Mouse (Mus musculus): ENCODE measurements around the gene Map6d1. TPM values are rescaled to one million over a fixed set of nuclear protein-coding genes. Genes with fewer than 3 reads are reported as not detected.

Gene Map6d1
- polyA plus RNA-seq, 1 experiment = 0.02 TPM

DNA sequence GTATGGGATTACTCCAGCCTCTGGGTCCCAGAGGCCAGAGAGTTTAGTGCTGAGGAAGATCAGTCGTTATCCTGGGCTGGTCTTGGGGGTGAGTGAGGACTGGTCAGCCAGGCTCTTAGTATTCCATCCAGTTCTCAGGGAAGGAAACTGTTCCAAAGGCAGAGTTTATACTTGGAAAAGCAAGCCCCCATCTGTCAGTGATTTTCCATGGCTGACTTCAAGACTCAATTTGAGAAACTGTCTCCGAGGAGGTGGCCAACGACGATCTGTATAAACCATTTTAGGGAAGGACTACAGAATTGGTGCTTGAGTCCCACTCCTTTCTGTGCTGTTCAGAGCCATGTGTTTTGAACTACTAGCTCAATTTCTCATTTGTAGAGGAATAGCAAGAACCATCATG lies 2.5 kb downstream of the Map6d1 start:
- no peaks in the 10 kb centered on the region for H3K36me3 ChIP-seq (ENCODE audit: control insufficient read depth)
- peaks cover 40% of the 10 kb centered on the region for H3K27me3 ChIP-seq (ENCODE audit: control insufficient read depth)
- peaks cover 1% of the 10 kb centered on the region; the same call in 1 of the 2 replicates for H3K4me1 ChIP-seq (ENCODE audit: control insufficient read depth)
- H3K4me3 ChIP-seq (replicated peaks) = no peak overlapping the region
- H3K9me3 ChIP-seq (ENCODE audit: control insufficient read depth, low read length) = no peaks in the 10 kb centered on the region
- TF ChIP-seq TAL1 (IDR thresholded peaks at IDR 0.05; ENCODE audit: low read length) (no peak), GATA1 (IDR thresholded peaks at IDR 0.05; ENCODE audit: low read length) (no peak)

DNA sequence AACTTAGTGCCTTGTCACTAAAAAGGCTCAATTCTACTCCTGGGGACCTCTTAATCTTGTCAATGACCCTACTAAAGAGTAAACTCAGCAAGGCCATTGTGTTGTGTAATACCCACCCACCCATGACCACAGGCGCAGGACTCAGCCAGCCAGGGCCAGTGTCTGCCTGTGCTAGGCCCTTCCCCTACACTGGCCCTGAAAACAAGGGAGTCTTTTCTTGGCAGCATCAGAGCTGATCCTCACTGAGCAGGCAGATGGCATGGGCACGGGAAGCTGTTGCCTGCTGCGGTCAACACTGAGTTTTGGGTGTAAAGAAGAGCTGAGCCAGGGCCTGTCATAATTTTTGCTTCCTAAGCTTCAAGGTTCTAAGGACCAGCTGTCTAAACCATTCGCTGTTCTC lies 3.7 kb downstream of the Map6d1 start:
- H3K27me3 ChIP-seq (ENCODE audit: control insufficient read depth) = peaks cover 37% of the 10 kb centered on the region
- H3K36me3 ChIP-seq (ENCODE audit: control insufficient read depth) = peaks cover 2% of the 10 kb centered on the region; the same call in 1 of the 2 replicates
- H3K4me1 ChIP-seq (ENCODE audit: control insufficient read depth) = peaks cover 1% of the 10 kb centered on the region; the same call in 1 of the 2 replicates
- H3K4me3 ChIP-seq (replicated peaks) = no peak overlapping the region
- H3K9me3 ChIP-seq (ENCODE audit: control insufficient read depth, low read length) = no peaks in the 10 kb centered on the region
- TF ChIP-seq TAL1 (IDR thresholded peaks at IDR 0.05; ENCODE audit: low read length) = no peak
- no peak for TF ChIP-seq GATA1 (IDR thresholded peaks at IDR 0.05; ENCODE audit: low read length)

- H3K27me3 ChIP-seq (ENCODE audit: control insufficient read depth) = peaks cover 6% of the 10 kb centered on the region
Measured at GRCm38 (mm10) chr16:20234406-20234805, 6.8 kb downstream of the Map6d1 start.

GRCm38 (mm10) chr16:20228167-20228566 lies 13.0 kb downstream of the Map6d1 start:
- H3K4me3 ChIP-seq (replicated peaks) = no peak overlapping the region
- H3K27me3 ChIP-seq (ENCODE audit: control insufficient read depth) = no peaks in the 10 kb centered on the region
- peaks cover 56% of the 10 kb centered on the region for H3K36me3 ChIP-seq (ENCODE audit: control insufficient read depth)
- TF ChIP-seq TAL1 (IDR thresholded peaks at IDR 0.05; ENCODE audit: low read length) (no peak), GATA1 (IDR thresholded peaks at IDR 0.05; ENCODE audit: low read length) (no peak)
- H3K9me3 ChIP-seq (ENCODE audit: control insufficient read depth, low read length) = no peaks in the 10 kb centered on the region
- no peaks in the 10 kb centered on the region for H3K4me1 ChIP-seq (ENCODE audit: control insufficient read depth)

More at GRCm38 (mm10) chr16:20234406-20234805, 6.8 kb downstream of the Map6d1 start:
- TF ChIP-seq TAL1 (IDR thresholded peaks at IDR 0.05; ENCODE audit: low read length) (no peak), GATA1 (IDR thresholded peaks at IDR 0.05; ENCODE audit: low read length) (no peak)
- H3K9me3 ChIP-seq (ENCODE audit: control insufficient read depth, low read length) = no peaks in the 10 kb centered on the region
- no peaks in the 10 kb centered on the region for H3K4me1 ChIP-seq (ENCODE audit: control insufficient read depth)
- H3K4me3 ChIP-seq (replicated peaks) = no peak overlapping the region
- peaks cover 21% of the 10 kb centered on the region for H3K36me3 ChIP-seq (ENCODE audit: control insufficient read depth)

GRCm38 (mm10) chr16:20227504-20227903 lies 13.7 kb downstream of the Map6d1 start:
- Histone ChIP-seq H3K4me1 (ENCODE audit: control insufficient read depth) (no peaks in the 10 kb centered on the region), H3K36me3 (ENCODE audit: control insufficient read depth) (peaks cover 61% of the 10 kb centered on the region), H3K4me3 (replicated peaks) (no peak overlapping the region), H3K27me3 (ENCODE audit: control insufficient read depth) (no peaks in the 10 kb centered on the region), H3K9me3 (ENCODE audit: control insufficient read depth, low read length) (no peaks in the 10 kb centered on the region)
- TF ChIP-seq GATA1 (IDR thresholded peaks at IDR 0.05; ENCODE audit: low read length) = no peak
- TF ChIP-seq TAL1 (IDR thresholded peaks at IDR 0.05; ENCODE audit: low read length) = no peak

- no peaks in the 10 kb centered on the region for H3K4me1 ChIP-seq (ENCODE audit: control insufficient read depth)
- H3K9me3 ChIP-seq (ENCODE audit: control insufficient read depth, low read length) = no peaks in the 10 kb centered on the region
- TF ChIP-seq GATA1 (IDR thresholded peaks at IDR 0.05; ENCODE audit: low read length) (no peak), TAL1 (IDR thresholded peaks at IDR 0.05; ENCODE audit: low read length) (no peak)
- no peak overlapping the region for H3K4me3 ChIP-seq (replicated peaks)
- no peaks in the 10 kb centered on the region for H3K27me3 ChIP-seq (ENCODE audit: control insufficient read depth)
- H3K36me3 ChIP-seq (ENCODE audit: control insufficient read depth) = peaks cover 69% of the 10 kb centered on the region
Measured at GRCm38 (mm10) chr16:20226676-20227075, 14.5 kb downstream of the Map6d1 start.

GRCm38 (mm10) chr16:20222726-20223125 lies 18.4 kb downstream of the Map6d1 start:
- Histone ChIP-seq H3K9me3 (ENCODE audit: control insufficient read depth, low read length) (no peaks in the 10 kb centered on the region), H3K4me1 (ENCODE audit: control insufficient read depth) (no peaks in the 10 kb centered on the region), H3K36me3 (ENCODE audit: control insufficient read depth) (peaks cover 65% of the 10 kb centered on the region), H3K4me3 (replicated peaks) (no peak overlapping the region), H3K27me3 (ENCODE audit: control insufficient read depth) (no peaks in the 10 kb centered on the region)
- no peak for TF ChIP-seq GATA1 (IDR thresholded peaks at IDR 0.05; ENCODE audit: low read length)

DNA sequence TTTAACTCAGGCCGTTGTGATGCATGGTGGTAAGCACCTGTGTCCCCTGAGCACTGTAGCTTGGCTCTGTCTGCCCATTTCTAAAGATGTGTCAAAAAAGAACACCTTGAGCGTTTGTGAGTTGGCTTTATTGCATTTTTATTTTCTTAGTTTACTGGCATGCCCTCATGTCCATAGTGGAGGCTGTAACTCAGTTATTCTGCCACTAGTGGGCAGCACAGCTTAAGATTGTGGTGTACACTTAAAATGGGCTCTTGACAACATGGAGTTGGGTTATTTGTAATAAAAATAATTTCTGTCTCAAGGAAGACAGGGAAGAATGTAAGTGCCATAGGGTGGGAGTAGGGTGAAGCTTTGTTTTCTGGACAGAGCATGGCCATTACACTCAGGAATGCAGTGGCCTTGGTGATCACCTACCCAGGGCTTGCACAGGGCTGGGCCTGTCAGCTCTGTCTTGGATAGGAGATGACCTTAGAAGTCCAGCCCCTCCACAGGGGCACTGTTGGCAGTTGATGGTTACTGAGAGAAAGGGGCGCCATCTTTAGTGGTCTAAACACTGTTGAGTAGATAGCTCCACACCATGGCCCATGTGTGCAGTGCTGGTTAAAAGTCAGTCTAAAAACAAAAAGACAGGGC lies 27.4 kb downstream of the Map6d1 start:
- H3K4me3 ChIP-seq (replicated peaks) = no peak overlapping the region
- TF ChIP-seq TAL1 (IDR thresholded peaks at IDR 0.05; ENCODE audit: low read length) (no peak), GATA1 (IDR thresholded peaks at IDR 0.05; ENCODE audit: low read length) (no peak)
- H3K4me1 ChIP-seq (ENCODE audit: control insufficient read depth) = no peaks in the 10 kb centered on the region
- H3K27me3 ChIP-seq (ENCODE audit: control insufficient read depth) = no peaks in the 10 kb centered on the region
- peaks cover 73% of the 10 kb centered on the region for H3K36me3 ChIP-seq (ENCODE audit: control insufficient read depth)
- no peaks in the 10 kb centered on the region for H3K9me3 ChIP-seq (ENCODE audit: control insufficient read depth, low read length)

DNA sequence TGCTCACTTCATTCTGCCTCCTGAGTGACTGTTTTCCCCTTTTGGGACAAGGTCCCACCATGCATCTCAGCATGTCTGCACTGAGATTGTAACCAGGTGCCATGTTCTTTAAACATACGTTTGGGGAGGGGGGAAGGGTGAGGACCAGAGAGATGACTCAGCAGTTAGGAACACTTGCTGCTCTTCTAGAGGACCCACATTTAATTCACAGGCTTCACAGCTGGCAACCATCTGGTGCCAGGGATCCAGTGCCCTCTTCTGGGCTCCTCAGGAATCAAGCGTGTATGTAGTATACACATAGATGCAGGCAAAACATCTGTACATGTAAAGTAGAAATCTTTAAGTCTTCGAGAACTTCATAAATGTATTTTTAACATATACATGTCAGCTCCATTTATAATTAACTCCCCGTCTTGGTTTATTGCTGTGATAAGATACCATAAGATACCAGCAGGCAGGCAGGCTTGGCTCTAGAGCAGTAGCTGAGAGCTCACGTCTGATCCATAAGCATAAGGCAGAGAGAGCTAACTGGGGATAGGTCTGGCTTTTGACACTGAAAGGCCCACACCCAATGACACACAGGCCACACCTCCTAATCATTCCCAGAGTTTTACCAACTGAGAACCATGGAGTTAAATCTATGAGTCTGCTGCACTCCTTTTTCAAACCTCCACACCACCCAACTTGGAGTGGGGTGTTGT lies 41.5 kb downstream of the Map6d1 start:
- TF ChIP-seq GATA1 (IDR thresholded peaks at IDR 0.05; ENCODE audit: low read length) = no peak
- no peak for TF ChIP-seq TAL1 (IDR thresholded peaks at IDR 0.05; ENCODE audit: low read length)

More for the DNA sequence above, 41.5 kb downstream of the Map6d1 start:
- peaks cover 45% of the 10 kb centered on the region for H3K36me3 ChIP-seq (ENCODE audit: control insufficient read depth)
- H3K27me3 ChIP-seq (ENCODE audit: control insufficient read depth) = no peaks in the 10 kb centered on the region
- no peaks in the 10 kb centered on the region; the same call in 1 of the 2 replicates for H3K9me3 ChIP-seq (ENCODE audit: control insufficient read depth, low read length)
- H3K4me3 ChIP-seq (replicated peaks) = no peak overlapping the region
- H3K4me1 ChIP-seq (ENCODE audit: control insufficient read depth) = peaks cover 4% of the 10 kb centered on the region
